Mouse (Mus musculus): ENCODE results near the gene Barx2. TPM values are rescaled to one million over a fixed set of nuclear protein-coding genes. Genes with fewer than 3 reads are reported as not detected.

Gene Barx2
- polyA plus RNA-seq, 1 experiment from 2014 or later, result 0.39 TPM

- DNase-seq (ENCODE audit: low spot score), result peak; percentile 91
- no peaks in the 10 kb centered on the region for H3K4me1 ChIP-seq (ENCODE audit: insufficient read depth, low read depth, low read length)
- peak; percentile 83 for ATAC-seq
- 15% methylated on average over 22 of the region's 22 CpGs for WGBS
- TF ChIP-seq CTCF (IDR thresholded peaks at IDR 0.05), result peak; percentile 100
- TF ChIP-seq EP300 (IDR thresholded peaks at IDR 0.05), result no peak
- no peak overlapping the region for H3K9ac ChIP-seq (replicated peaks; ENCODE audit: low read depth)
- no peak overlapping the region for H3K4me2 ChIP-seq (replicated peaks; ENCODE audit: low read depth, low read length)
- H3K9me3 ChIP-seq (ENCODE audit: low read length), result no peaks in the 10 kb centered on the region
- no peaks in the 10 kb centered on the region for H3K27me3 ChIP-seq (replicated peaks; ENCODE audit: insufficient read depth, low read length)
- no peak overlapping the region for H3K27ac ChIP-seq (ENCODE audit: low read length)
- no peaks in the 10 kb centered on the region for H3K36me3 ChIP-seq (ENCODE audit: insufficient read depth, low read length)
- no peak overlapping the region for H3K4me3 ChIP-seq (ENCODE audit: low read depth, low read length)
Measured at GRCm38 (mm10) chr9:31925830-31926624, 12.8 kb upstream of the Barx2 start.

GRCm38 (mm10) chr9:31923529-31923928 lies 10.3 kb upstream of the Barx2 start:
- TF ChIP-seq CTCF (IDR thresholded peaks at IDR 0.05) (no peak), EP300 (IDR thresholded peaks at IDR 0.05) (no peak)
- H3K4me3 ChIP-seq (ENCODE audit: low read depth, low read length), result no peak overlapping the region
- no peaks in the 10 kb centered on the region for H3K36me3 ChIP-seq (ENCODE audit: insufficient read depth, low read length)
- H3K9me3 ChIP-seq (ENCODE audit: low read length), result no peaks in the 10 kb centered on the region
- no peak for DNase-seq (ENCODE audit: low spot score)
- ATAC-seq, result no peak
- no peaks in the 10 kb centered on the region for H3K4me1 ChIP-seq (ENCODE audit: insufficient read depth, low read depth, low read length)
- H3K4me2 ChIP-seq (replicated peaks; ENCODE audit: low read depth, low read length), result no peak overlapping the region
- H3K9ac ChIP-seq (replicated peaks; ENCODE audit: low read depth), result no peak overlapping the region
- H3K27ac ChIP-seq (ENCODE audit: low read length), result no peak overlapping the region
- WGBS, result 74% methylated on average over 7 of the region's 7 CpGs
- no peaks in the 10 kb centered on the region for H3K27me3 ChIP-seq (replicated peaks; ENCODE audit: insufficient read depth, low read length)

- Histone ChIP-seq H3K4me1 (ENCODE audit: insufficient read depth, low read depth, low read length) (no peaks in the 10 kb centered on the region), H3K27ac (ENCODE audit: low read length) (no peak overlapping the region), H3K36me3 (ENCODE audit: insufficient read depth, low read length) (no peaks in the 10 kb centered on the region), H3K9ac (replicated peaks; ENCODE audit: low read depth) (no peak overlapping the region), H3K9me3 (ENCODE audit: low read length) (no peaks in the 10 kb centered on the region), H3K4me2 (replicated peaks; ENCODE audit: low read depth, low read length) (no peak overlapping the region), H3K4me3 (ENCODE audit: low read depth, low read length) (no peak overlapping the region), H3K27me3 (replicated peaks; ENCODE audit: insufficient read depth, low read length) (peaks cover 19% of the 10 kb centered on the region)
- ATAC-seq, result no peak
- DNase-seq (ENCODE audit: low spot score), result no peak
- no peak for TF ChIP-seq EP300 (IDR thresholded peaks at IDR 0.05)
- TF ChIP-seq CTCF (IDR thresholded peaks at IDR 0.05), result no peak
- 19% methylated on average over 1 of the region's 1 CpGs for WGBS
Measured at GRCm38 (mm10) chr9:31919802-31920201, 6.5 kb upstream of the Barx2 start.

GRCm38 (mm10) chr9:31916421-31916820 lies 3.2 kb upstream of the Barx2 start:
- Histone ChIP-seq H3K9ac (replicated peaks; ENCODE audit: low read depth) (no peak overlapping the region), H3K27ac (ENCODE audit: low read length) (no peak overlapping the region), H3K27me3 (replicated peaks; ENCODE audit: insufficient read depth, low read length) (peaks cover 52% of the 10 kb centered on the region), H3K4me2 (replicated peaks; ENCODE audit: low read depth, low read length) (no peak overlapping the region), H3K36me3 (ENCODE audit: insufficient read depth, low read length) (no peaks in the 10 kb centered on the region), H3K4me3 (ENCODE audit: low read depth, low read length) (no peak overlapping the region), H3K9me3 (ENCODE audit: low read length) (no peaks in the 10 kb centered on the region), H3K4me1 (ENCODE audit: insufficient read depth, low read depth, low read length) (0 out of 2 replicates have a peak, but pooled peaks cover 4% of the 10 kb centered on the region)
- WGBS, result 9% methylated on average over 9 of the region's 9 CpGs
- no peak for ATAC-seq
- TF ChIP-seq EP300 (IDR thresholded peaks at IDR 0.05) (no peak), CTCF (IDR thresholded peaks at IDR 0.05) (no peak)
- DNase-seq (ENCODE audit: low spot score), result no peak

- Histone ChIP-seq H3K9ac (replicated peaks; ENCODE audit: low read depth) (no peak overlapping the region), H3K9me3 (ENCODE audit: low read length) (no peaks in the 10 kb centered on the region), H3K27me3 (replicated peaks; ENCODE audit: insufficient read depth, low read length) (peaks cover 60% of the 10 kb centered on the region), H3K4me1 (ENCODE audit: insufficient read depth, low read depth, low read length) (0 out of 2 replicates have a peak, but pooled peaks cover 4% of the 10 kb centered on the region), H3K27ac (ENCODE audit: low read length) (no peak overlapping the region), H3K4me3 (ENCODE audit: low read depth, low read length) (peak overlapping the region; percentile 17), H3K36me3 (ENCODE audit: insufficient read depth, low read length) (no peaks in the 10 kb centered on the region), H3K4me2 (replicated peaks; ENCODE audit: low read depth, low read length) (peak overlapping the region; percentile 32)
- no peak for ATAC-seq
- DNase-seq (ENCODE audit: low spot score), result no peak
- WGBS, result under 1% methylated on average over 34 of the region's 34 CpGs
- no peak for TF ChIP-seq EP300 (IDR thresholded peaks at IDR 0.05)
- TF ChIP-seq CTCF (IDR thresholded peaks at IDR 0.05), result no peak
Measured at GRCm38 (mm10) chr9:31914871-31915270, 1.6 kb upstream of the Barx2 start.

GRCm38 (mm10) chr9:31913739-31914591 lies 703 bp upstream of the Barx2 start:
- peaks cover 60% of the 10 kb centered on the region for H3K27me3 ChIP-seq (replicated peaks; ENCODE audit: insufficient read depth, low read length)
- H3K4me2 ChIP-seq (replicated peaks; ENCODE audit: low read depth, low read length), result peak overlapping the region; percentile 74
- H3K27ac ChIP-seq (ENCODE audit: low read length), result no peak overlapping the region
- 0 out of 2 replicates have a peak, but pooled peaks cover 4% of the 10 kb centered on the region for H3K4me1 ChIP-seq (ENCODE audit: insufficient read depth, low read depth, low read length)
- ATAC-seq (no peak), DNase-seq (ENCODE audit: low spot score) (no peak)
- no peak for TF ChIP-seq CTCF (IDR thresholded peaks at IDR 0.05)
- TF ChIP-seq EP300 (IDR thresholded peaks at IDR 0.05), result no peak
- no peak overlapping the region for H3K9ac ChIP-seq (replicated peaks; ENCODE audit: low read depth)
- no peaks in the 10 kb centered on the region for H3K36me3 ChIP-seq (ENCODE audit: insufficient read depth, low read length)
- H3K9me3 ChIP-seq (ENCODE audit: low read length), result no peaks in the 10 kb centered on the region
- WGBS, result under 1% methylated on average over 54 of the region's 54 CpGs
- peak overlapping the region; percentile 41 for H3K4me3 ChIP-seq (ENCODE audit: low read depth, low read length)
